Mouse (Mus musculus): ENCODE data around the gene Tifa.

GRCm38 (mm10) chr3:127868046-127868758, 78.6 kb downstream of the Tifa start:
- TF ChIP-seq CHD2 (IDR thresholded peaks at IDR 0.05; ENCODE audit: low read depth, low read length) (no peak), HCFC1 (IDR thresholded peaks at IDR 0.05; ENCODE audit: borderline replicate concordance, insufficient read depth, low read length) (no peak), ZC3H11A (IDR thresholded peaks at IDR 0.05; ENCODE audit: borderline replicate concordance, low read depth, low read length) (no peak), MAFK (IDR thresholded peaks at IDR 0.05; ENCODE audit: insufficient read depth, low read depth, low read length) (no peak)

All from ES-E14 (cell line).